Mouse (Mus musculus) testis, adult 2 months (tissue): ENCODE measurements around the gene Il13. TPM values are rescaled to one million over a fixed set of nuclear protein-coding genes. Genes with fewer than 3 reads are reported as not detected.

Source experiments
- H3K27ac ChIP-seq: fragments of 200-500 bp; 2 replicates; pipeline ENCODE4 v1.5.1; 2012; ENCODE audit warnings: low read depth, low read length; ENCODE audit not compliant: control insufficient read depth, insufficient read depth
- H3K27me3 ChIP-seq: fragments of 200-500 bp; 2 replicates; pipeline ENCODE4 v1.6.1; 2012; ENCODE audit warnings: mild to moderate bottlenecking, low read length, moderate library complexity; ENCODE audit not compliant: control insufficient read depth, insufficient read depth
- H3K36me3 ChIP-seq: fragments of 200-500 bp; 2 replicates; pipeline ENCODE4 v1.6.1; 2012; ENCODE audit warnings: mild to moderate bottlenecking, low read length; ENCODE audit not compliant: control insufficient read depth, insufficient read depth
- H3K4me1 ChIP-seq: fragments of 200-500 bp; 2 replicates; pipeline ENCODE4 v1.6.1; 2012; ENCODE audit warnings: low read length; ENCODE audit not compliant: control insufficient read depth, insufficient read depth
- H3K4me3 ChIP-seq: fragments of 200-500 bp; 2 replicates; pipeline ENCODE4 v1.5.1; 2012; ENCODE audit warnings: low read depth, mild to moderate bottlenecking, low read length, moderate library complexity, mixed read lengths; ENCODE audit not compliant: control insufficient read depth
- CTCF ChIP-seq: fragments of 200-500 bp; IDR thresholded peaks from 2 replicates; pipeline ENCODE4 v1.5.1; 2012; ENCODE audit warnings: low read depth, mild to moderate bottlenecking, inconsistent platforms, low read length, moderate library complexity; ENCODE audit not compliant: control insufficient read depth, insufficient read depth, insufficient replicate concordance
- POLR2A ChIP-seq: fragments of 200-500 bp; IDR thresholded peaks from 2 replicates; pipeline ENCODE4 v1.6.1; 2012; ENCODE audit warnings: low read depth, mild to moderate bottlenecking, inconsistent platforms, low read length, moderate library complexity; ENCODE audit not compliant: control insufficient read depth
- polyA plus RNA-seq: library from polyadenylated mRNA; depleted of rRNA; stranded (reverse); fragments of >200 nt; gene quantifications from 2 replicates; pipeline ENCODE4 v1.2.3, GENCODE M21; 2012

Gene Il13
- polyA plus RNA-seq, 1 experiment, result 0.96 TPM

- H3K4me3 ChIP-seq, result no peak overlapping the region
- no peaks in the 10 kb centered on the region for H3K27me3 ChIP-seq
- H3K27ac ChIP-seq, result no peak overlapping the region
- TF ChIP-seq POLR2A (no peak), CTCF (peak; percentile 81; the same call in 1 of the 2 replicates)
- no peaks in the 10 kb centered on the region for H3K36me3 ChIP-seq
- H3K4me1 ChIP-seq, result no peaks in the 10 kb centered on the region
These were observed 8.3 kb upstream of the Il13 start for GRCm38 (mm10) chr11:53642744-53643279.

- no peak overlapping the region for H3K27ac ChIP-seq
- H3K4me1 ChIP-seq, result peaks cover 8% of the 10 kb centered on the region
- H3K36me3 ChIP-seq, result no peaks in the 10 kb centered on the region
- TF ChIP-seq POLR2A (no peak), CTCF (no peak)
- peak overlapping the region; percentile 12; the same call in 1 of the 2 replicates for H3K4me3 ChIP-seq
- H3K27me3 ChIP-seq, result no peaks in the 10 kb centered on the region
These were observed 3.3 kb upstream of the Il13 start for GRCm38 (mm10) chr11:53637803-53638260.

GRCm38 (mm10) chr11:53637046-53637802, 2.7 kb upstream of the Il13 start:
- Histone ChIP-seq H3K27ac (no peak overlapping the region), H3K27me3 (no peaks in the 10 kb centered on the region), H3K36me3 (no peaks in the 10 kb centered on the region), H3K4me1 (peaks cover 8% of the 10 kb centered on the region), H3K4me3 (no peak overlapping the region)
- no peak for TF ChIP-seq CTCF

- H3K4me1 ChIP-seq, result peaks cover 8% of the 10 kb centered on the region
- no peak overlapping the region for H3K4me3 ChIP-seq
- no peaks in the 10 kb centered on the region for H3K36me3 ChIP-seq
- TF ChIP-seq CTCF (no peak), POLR2A (no peak)
- no peaks in the 10 kb centered on the region for H3K27me3 ChIP-seq
- H3K27ac ChIP-seq, result no peak overlapping the region
These were observed 1.7 kb upstream of the Il13 start for GRCm38 (mm10) chr11:53636183-53636646.

GRCm38 (mm10) chr11:53635590-53636182, 1.2 kb upstream of the Il13 start:
- Histone ChIP-seq H3K4me1 (peaks cover 8% of the 10 kb centered on the region), H3K36me3 (no peaks in the 10 kb centered on the region), H3K27ac (no peak overlapping the region), H3K27me3 (no peaks in the 10 kb centered on the region), H3K4me3 (no peak overlapping the region)
- TF ChIP-seq CTCF (no peak), POLR2A (no peak)

- Histone ChIP-seq H3K27ac (no peak overlapping the region), H3K4me3 (no peak overlapping the region), H3K4me1 (peaks cover 8% of the 10 kb centered on the region), H3K27me3 (no peaks in the 10 kb centered on the region), H3K36me3 (no peaks in the 10 kb centered on the region)
- TF ChIP-seq POLR2A, result no peak
- TF ChIP-seq CTCF, result no peak
These were observed 858 bp downstream of the Il13 start for GRCm38 (mm10) chr11:53633644-53634043.

GRCm38 (mm10) chr11:53632122-53632733, 2.3 kb downstream of the Il13 start:
- H3K4me3 ChIP-seq, result no peak overlapping the region
- H3K27me3 ChIP-seq, result no peaks in the 10 kb centered on the region
- no peaks in the 10 kb centered on the region for H3K36me3 ChIP-seq
- TF ChIP-seq POLR2A (no peak), CTCF (peak; percentile 43; the same call in 1 of the 2 replicates)
- H3K27ac ChIP-seq, result no peak overlapping the region
- H3K4me1 ChIP-seq, result peaks cover 8% of the 10 kb centered on the region

GRCm38 (mm10) chr11:53627859-53628258, 6.6 kb downstream of the Il13 start:
- H3K27ac ChIP-seq, result no peak overlapping the region
- no peaks in the 10 kb centered on the region for H3K36me3 ChIP-seq
- no peak overlapping the region for H3K4me3 ChIP-seq
- H3K27me3 ChIP-seq, result no peaks in the 10 kb centered on the region
- peak; percentile 30; the same call in 1 of the 2 replicates for TF ChIP-seq CTCF
- TF ChIP-seq POLR2A, result no peak
- H3K4me1 ChIP-seq, result no peaks in the 10 kb centered on the region
